Mouse (Mus musculus) CD8-positive naive resting alpha-beta T cell, adult 2 months (primary cell): ENCODE data around the gene Phkg1.
"Not testable (repeated sequence)": the region's sequence is repeated elsewhere in the genome, so short reads cannot be mapped to it uniquely, and the experiment has no call there.

Experiments
- DNase-seq, 2 experiments: peaks; one replicate each; pipeline ENCODE4 v3.0.0; 2022; ENCODE audit warnings: low read depth in 2 of 2, low spot score in 2 of 2

The Phkg1 gene

DNA sequence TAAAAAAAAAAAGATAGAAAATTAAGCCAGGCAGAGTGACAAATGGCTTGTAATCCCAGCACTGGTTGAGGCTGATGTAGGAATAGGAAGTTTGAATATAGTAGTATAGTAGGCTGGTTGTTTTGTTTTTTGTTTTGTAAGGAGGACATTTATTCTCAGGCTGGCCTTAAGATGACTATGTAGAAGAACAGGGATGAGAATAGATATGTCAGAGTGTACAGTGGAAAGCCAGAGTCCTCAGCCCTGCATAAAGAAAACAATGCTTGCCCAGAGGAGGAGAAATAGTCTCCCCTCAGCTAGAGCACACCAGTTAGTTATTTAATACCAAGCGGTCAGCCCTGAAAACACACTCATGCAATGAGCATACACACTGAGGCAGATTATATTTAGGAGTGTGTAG lies at the start of gene Phkg1:
TSS of gene Phkg1 (minus strand) at position 101 of the 400 bp plus-strand sequence.
- no peak for DNase-seq

- no peak for DNase-seq
These were observed 49.2 kb upstream of the Phkg1 start for GRCm38 (mm10) chr5:129947528-129948033.

GRCm38 (mm10) chr5:129943402-129943801 lies 45.1 kb upstream of the Phkg1 start:
- no peak for DNase-seq

GRCm38 (mm10) chr5:129942073-129942939 lies 44.0 kb upstream of the Phkg1 start:
- peak; percentile 14 to 36 for DNase-seq

- DNase-seq = peak; percentile 98 to 99
These were observed 43.2 kb upstream of the Phkg1 start, which contains the start of gene Vkorc1l1 for GRCm38 (mm10) chr5:129941495-129942045. Vkorc1l1 (plus strand) TSS chr5:129941970.

DNA sequence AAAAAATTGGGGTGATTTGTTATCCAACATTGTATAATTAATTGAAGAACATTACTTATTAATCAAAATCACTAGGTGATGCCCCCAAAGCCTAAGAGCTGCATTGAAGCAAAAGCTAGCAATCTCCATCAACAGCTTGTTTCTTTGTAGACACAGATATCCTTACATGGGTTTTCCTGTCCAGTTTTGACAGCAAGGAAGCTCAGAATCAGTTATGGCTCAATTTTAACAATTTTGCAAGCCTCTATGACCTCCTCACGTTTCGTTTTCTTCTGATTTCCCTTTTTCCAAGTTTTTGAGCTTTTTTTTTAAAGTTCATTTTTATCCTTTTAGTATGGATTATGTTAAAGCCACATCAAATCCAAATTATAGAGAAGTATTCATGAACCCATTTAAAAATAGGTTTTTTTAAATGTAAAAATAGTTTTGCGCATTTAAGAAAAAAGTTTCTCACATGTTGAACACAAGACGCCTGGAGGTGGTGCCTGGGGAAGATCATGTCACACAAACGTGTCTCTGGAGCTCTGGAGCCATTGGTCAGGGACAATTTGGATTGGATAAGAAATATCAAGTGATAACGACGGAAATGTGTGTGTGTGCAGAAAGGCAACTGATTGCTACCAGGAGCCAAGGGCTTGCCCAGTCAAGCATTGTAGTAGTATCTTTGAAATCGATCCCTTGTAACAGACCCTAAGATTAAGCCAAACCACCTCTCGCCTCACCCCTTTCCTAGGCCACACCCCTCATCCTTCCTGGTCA lies 42.6 kb upstream of the Phkg1 start:
- no peak for DNase-seq

DNA sequence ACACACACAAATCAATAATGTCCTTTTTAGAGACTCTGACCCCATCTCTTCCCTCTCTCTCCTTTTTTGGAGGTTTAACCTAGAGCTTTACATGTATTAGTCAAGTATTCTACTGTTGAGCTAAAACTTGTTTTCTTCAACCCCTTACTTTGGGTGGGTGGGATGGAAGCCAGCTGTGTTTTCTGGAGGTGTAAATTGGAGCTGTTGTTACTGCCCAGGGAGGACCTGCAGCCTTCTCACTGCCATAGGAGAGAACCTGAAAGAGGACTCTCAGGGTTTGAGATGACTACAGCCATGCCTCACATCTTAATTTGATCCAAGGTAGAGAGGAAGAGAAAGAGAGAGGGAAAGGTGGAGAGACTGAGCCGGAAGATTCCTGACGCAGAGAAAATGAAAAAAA lies 41.9 kb upstream of the Phkg1 start:
- no peak for DNase-seq

- no peak for DNase-seq
These were observed 38.6 kb upstream of the Phkg1 start for GRCm38 (mm10) chr5:129936941-129937340.

GRCm38 (mm10) chr5:129929924-129930855 lies 31.8 kb upstream of the Phkg1 start:
- DNase-seq = no peak

DNA sequence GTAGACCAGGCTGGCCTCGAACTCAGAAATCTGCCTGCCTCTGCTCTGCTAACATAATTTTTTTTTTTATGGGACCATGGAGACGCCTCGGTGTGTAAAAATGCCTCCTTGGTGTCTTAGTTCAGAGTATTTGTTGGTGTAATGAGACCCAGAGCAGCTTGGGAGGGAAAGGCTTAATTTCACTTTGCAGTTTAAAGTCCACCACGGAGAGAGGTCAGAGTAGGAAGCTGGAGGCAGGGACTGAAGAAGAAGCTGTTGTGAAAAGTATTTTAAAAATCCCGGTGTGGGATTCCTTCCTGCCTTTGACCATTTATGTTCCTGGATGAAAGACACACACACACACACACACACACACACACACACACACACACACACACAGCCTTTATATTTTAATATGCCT lies 27.6 kb upstream of the Phkg1 start:
- no peak for DNase-seq

GRCm38 (mm10) chr5:129924820-129925452 lies 26.6 kb upstream of the Phkg1 start:
- no peak for DNase-seq

DNA sequence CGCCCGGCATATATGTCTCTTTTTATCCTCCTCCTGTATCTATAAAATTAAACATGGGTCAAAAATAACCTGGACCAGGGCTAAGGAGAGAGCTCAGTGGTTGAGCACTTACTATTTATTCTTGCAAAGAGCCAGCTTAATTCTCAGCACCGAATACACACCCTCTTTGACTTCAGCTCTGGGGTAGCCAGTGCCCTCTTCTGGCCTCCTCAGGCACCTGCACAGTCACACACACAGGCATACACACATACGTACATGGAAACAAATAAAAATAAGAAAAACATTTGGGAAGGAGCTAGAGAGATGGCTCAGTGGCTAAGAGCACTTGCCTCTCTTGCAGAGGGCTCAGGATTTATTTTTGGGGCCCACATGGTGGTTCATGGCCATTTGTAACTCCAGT lies 23.6 kb upstream of the Phkg1 start:
- no peak for DNase-seq

DNA sequence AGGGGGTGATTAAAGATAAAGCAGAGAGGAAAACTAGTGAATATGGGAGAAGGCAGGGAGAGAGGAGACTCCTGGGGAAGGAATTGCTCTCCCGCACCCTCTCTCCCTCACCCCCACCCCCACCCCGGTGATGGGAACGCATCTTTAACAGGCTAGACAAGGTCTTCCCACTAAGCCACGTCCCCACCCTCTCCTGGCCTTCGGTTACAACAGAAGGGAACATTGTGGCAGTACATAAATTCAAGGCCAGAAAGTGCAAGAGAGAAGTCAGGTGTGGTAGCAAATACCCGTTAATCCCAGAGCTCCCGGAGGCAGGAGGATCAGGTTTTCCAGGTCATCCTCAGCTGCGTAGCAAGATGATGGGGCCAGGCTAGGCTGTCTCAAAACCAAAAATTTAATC lies 21.0 kb upstream of the Phkg1 start:
- DNase-seq = no peak

- DNase-seq = no peak
These were observed 20.4 kb upstream of the Phkg1 start for GRCm38 (mm10) chr5:129918752-129919151.

DNA sequence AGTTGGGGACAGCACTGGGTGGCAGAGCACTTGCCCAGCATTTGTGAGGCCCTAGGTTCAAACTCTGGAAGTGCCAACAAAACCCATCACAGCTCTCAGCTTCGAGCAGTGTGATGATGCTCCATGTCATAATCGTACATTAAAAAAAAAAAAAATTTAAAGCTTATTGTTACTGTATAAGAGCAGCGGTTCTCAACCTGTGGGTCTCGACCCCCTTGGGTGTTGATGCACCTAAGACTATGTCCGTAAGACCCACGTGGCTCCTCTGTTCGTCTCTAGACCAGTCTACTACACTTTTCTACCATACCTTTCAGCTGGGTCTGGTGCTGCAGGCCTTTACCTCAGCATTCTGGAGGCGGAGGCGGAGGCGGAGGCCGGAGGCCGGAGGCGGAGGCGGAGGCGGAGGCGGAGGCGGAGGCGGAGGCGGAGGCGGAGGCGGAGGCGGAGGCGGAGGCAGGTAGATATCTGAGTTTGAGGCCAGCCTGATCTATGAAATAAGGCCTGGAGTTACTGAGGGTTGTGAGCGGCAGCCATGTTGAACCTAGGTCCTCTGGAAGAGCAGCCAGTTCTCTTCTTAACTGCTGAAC lies 19.8 kb upstream of the Phkg1 start:
- DNase-seq = no peak

DNA sequence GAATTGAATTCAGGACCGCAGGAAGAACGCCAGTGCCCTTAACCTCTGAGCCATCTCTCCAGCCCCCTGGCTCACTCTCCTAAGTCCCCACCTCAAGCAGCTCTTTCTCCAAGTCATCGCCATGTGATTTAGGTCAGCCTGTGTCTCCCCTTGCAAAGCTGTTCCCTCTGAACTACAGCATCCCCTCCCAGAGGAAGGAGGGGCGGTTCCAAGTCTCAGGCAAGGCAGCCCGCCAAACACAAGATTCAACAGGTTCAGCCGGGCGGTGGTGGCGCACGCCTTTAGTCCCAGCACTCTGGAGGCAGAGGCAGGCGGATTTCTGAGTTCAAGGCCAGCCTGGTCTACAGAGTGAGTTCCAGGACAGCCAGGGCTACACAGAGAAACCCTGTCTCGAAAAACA lies 17.1 kb upstream of the Phkg1 start:
- not testable (repeated sequence) for DNase-seq

DNA sequence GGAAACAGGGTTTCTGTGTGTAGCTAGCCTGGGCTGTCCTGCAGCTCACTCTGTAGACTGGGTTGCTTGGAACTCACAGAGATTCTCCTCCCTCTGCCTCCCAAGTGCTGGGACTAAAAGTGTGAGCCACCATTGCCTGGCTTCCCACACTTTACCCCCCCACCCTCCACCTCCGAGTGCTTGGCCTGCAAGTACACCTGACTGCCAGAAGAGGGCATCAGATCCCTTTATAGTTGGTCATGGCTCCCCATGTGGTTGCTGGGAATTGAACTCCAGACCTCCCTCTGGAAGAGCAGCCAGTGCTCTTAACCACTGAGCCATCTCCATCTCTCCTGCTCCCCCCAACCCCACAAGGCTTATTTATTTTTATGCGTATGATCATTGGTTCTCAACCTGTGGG lies 15.7 kb upstream of the Phkg1 start:
- peak; percentile 15 to 42 for DNase-seq

DNA sequence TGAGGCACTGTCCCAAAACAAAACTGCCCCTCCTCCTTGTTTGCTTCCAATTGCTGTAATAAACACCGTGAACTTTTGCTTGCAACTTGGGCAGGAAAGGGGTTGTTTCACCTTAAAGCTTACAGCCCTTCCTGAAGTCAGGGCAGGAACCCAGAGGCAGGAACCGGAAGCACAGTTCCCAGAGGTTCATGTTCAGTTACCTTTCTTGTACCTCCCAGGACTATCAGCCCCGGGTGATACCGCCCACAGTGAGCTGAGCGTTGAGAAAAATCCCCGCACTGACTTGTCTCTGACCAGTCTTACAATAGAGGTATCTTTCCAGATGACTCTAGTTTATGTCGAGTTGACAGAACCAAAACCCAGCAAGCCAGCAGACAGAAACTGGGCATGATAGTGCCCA lies 11.2 kb upstream of the Phkg1 start:
- DNase-seq = no peak

DNA sequence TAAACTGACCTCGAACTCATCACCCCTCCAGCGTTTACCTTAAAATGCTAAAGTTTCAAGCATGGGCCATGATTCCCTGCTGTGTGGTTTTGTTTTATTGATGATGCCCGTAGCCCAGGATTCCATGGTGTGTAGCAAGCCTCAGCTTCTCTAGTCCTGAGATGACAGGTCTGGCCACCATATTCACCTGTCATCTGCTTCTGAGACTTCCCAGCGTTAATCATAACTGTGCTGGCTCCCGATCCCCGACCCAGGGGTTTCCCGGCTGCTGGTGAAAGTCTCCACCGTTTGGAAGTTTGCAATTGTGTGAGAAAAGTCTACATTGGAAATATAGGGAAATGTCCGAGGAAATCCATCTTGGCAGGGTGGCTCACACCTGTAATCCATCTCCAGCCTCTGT lies 10.8 kb upstream of the Phkg1 start:
- DNase-seq = no peak
